Mouse (Mus musculus) sigmoid colon, adult 10 weeks (tissue): Measurements from ENCODE around the gene Otos. TPM values are rescaled to one million over a fixed set of nuclear protein-coding genes. Genes with fewer than 3 reads are reported as not detected.

Experiments used
- polyA plus RNA-seq: library from polyadenylated mRNA; stranded (reverse); fragments of 350-450 nt; fragmentation: Illumina TruSeq; extraction: RNeasy Lipid Tissue Mini Kit (QIAGEN cat#74804); gene quantifications from one replicate; pipeline ENCODE4 v1.2.3, GENCODE M21; 2014; ENCODE audit warnings: low read depth, low replicate concordance

Otos gene
- not detected for polyA plus RNA-seq

GRCm38 (mm10) chr1:92648673-92649072 is at the start of gene Otos:
Gene Otos (minus strand): TSS chr1:92648841.

GRCm38 (mm10) chr1:92641514-92642272 is 6.9 kb downstream of the Otos start, which contains the start of gene Cops9:
Gene Cops9 (minus strand): TSS chr1:92641985.

GRCm38 (mm10) chr1:92617488-92617887 is 31.2 kb downstream of the Otos start, which contains the start of gene Olfr12:
Gene Olfr12 (plus strand): TSS chr1:92617788.

GRCm38 (mm10) chr1:92605482-92605881 is 43.2 kb downstream of the Otos start, which contains the start of gene Olfr1410:
Gene Olfr1410 (plus strand): TSS chr1:92605782.

Other genes starting within 250 kb of the Otos start
- gene Ndufa10, start 175.0 kb downstream of the Otos start, polyA plus RNA-seq = 128 TPM
- gene Olfr1416, start 163.7 kb downstream of the Otos start, polyA plus RNA-seq = not detected
- not detected for gene Olfr1415, start 152.7 kb downstream of the Otos start, polyA plus RNA-seq
- not detected for gene Olfr1414, start 130.2 kb downstream of the Otos start, polyA plus RNA-seq
- not detected for gene Olfr1413, start 77.5 kb downstream of the Otos start, polyA plus RNA-seq
- gene Olfr1412, start 63.1 kb downstream of the Otos start, polyA plus RNA-seq = not detected
- gene Olfr1411, start 54.4 kb downstream of the Otos start, polyA plus RNA-seq = not detected
- not detected for gene Olfr1410, start 43.1 kb downstream of the Otos start, polyA plus RNA-seq
- not detected for gene Olfr12, start 31.1 kb downstream of the Otos start, polyA plus RNA-seq
- 68.7 TPM for gene Cops9, start 6.9 kb downstream of the Otos start, polyA plus RNA-seq
- 0.50 TPM for gene Gpc1, start 182.8 kb upstream of the Otos start, polyA plus RNA-seq